Mouse (Mus musculus) limb, embryonic 12.5 days (tissue): Measurements from ENCODE around the gene Ptprg. TPM values are rescaled to one million over a fixed set of nuclear protein-coding genes. Genes with fewer than 3 reads are reported as not detected.

ENCODE experiments used
- ATAC-seq: fragments of 200-750 bp; cut with Nextera tagmentation; 2 replicates; pipeline ENCODE4 v1.8.0; 2017; ENCODE audit warnings: low read depth, moderate TSS enrichment; ENCODE audit not compliant: insufficient number of reproducible peaks, insufficient read depth, low FRiP score, low TSS enrichment
- H3K27ac ChIP-seq: fragments of 300-500 bp; sonication (generic); 2 replicates; pipeline ENCODE4 v1.5.1; 2016; ENCODE audit warnings: mild to moderate bottlenecking, moderate library complexity
- H3K27me3 ChIP-seq: fragments of 300-500 bp; sonication (generic); 2 replicates; pipeline ENCODE4 v1.6.1; 2016; ENCODE audit warnings: mild to moderate bottlenecking, moderate library complexity
- H3K36me3 ChIP-seq: fragments of 300-500 bp; sonication (generic); 2 replicates; pipeline ENCODE4 v1.6.1; 2016; ENCODE audit warnings: mild to moderate bottlenecking, moderate library complexity
- H3K4me1 ChIP-seq: fragments of 300-500 bp; sonication (generic); replicated peaks from 2 replicates; pipeline ENCODE4 v1.6.1; 2016
- H3K4me2 ChIP-seq: fragments of 300-500 bp; sonication (generic); 2 replicates; pipeline ENCODE4 v1.6.1; 2016; ENCODE audit warnings: mild to moderate bottlenecking, moderate library complexity
- H3K4me3 ChIP-seq: fragments of 300-500 bp; sonication (generic); replicated peaks from 2 replicates; pipeline ENCODE4 v1.5.1; 2016; ENCODE audit warnings: mild to moderate bottlenecking
- H3K9ac ChIP-seq: fragments of 300-500 bp; sonication (generic); replicated peaks from 2 replicates; pipeline ENCODE4 v1.6.1; 2016; ENCODE audit warnings: mild to moderate bottlenecking, moderate library complexity
- H3K9me3 ChIP-seq: fragments of 300-500 bp; sonication (generic); 2 replicates; pipeline ENCODE4 v1.6.1; 2016; ENCODE audit warnings: mild to moderate bottlenecking, moderate library complexity
- WGBS: fragments of 180-500 bp; shearing (Covaris S2); methylation state at CpG from one replicate; pipeline ENCODE4 v1.1.7; 2016; 5-methylcytosine and 5-hydroxymethylcytosine counted together
- polyA plus RNA-seq: library from polyadenylated mRNA; unstranded; fragments of >200 nt; fragmentation: Nextera tagmentation; extraction: Ambion mirVana; gene quantifications from 2 replicates; pipeline ENCODE4 v1.2.1, GENCODE M21; 2016

Ptprg gene
- 37.5 and 39.8 TPM in 2 replicates for polyA plus RNA-seq

GRCm38 (mm10) chr14:11553273-11553665 is at the start of gene Ptprg:
Ptprg (plus strand) TSS chr14:11553532.
- WGBS: under 1% methylated on average over 40 of the region's 40 CpGs
- peaks cover 23% of the 10 kb centered on the region for H3K4me1 ChIP-seq
- H3K36me3 ChIP-seq: peaks cover under 1% of the 10 kb centered on the region; the same call in 1 of the 2 replicates
- peak within 1 kb of the TSS; percentile 99 for H3K27ac ChIP-seq
- H3K9me3 ChIP-seq: no peaks in the 10 kb centered on the region
- peak within 1 kb of the TSS; percentile 79 for H3K4me3 ChIP-seq
- H3K9ac ChIP-seq: peak within 1 kb of the TSS; percentile 94
- no peaks in the 10 kb centered on the region for H3K27me3 ChIP-seq
- ATAC-seq: peak; percentile 89
- peak within 1 kb of the TSS; percentile 94 for H3K4me2 ChIP-seq

GRCm38 (mm10) chr14:11503803-11504365 is 49.4 kb upstream of the Ptprg start:
- no peaks in the 10 kb centered on the region for H3K36me3 ChIP-seq
- 33% methylated on average over 7 of the region's 7 CpGs for WGBS
- H3K9me3 ChIP-seq: no peaks in the 10 kb centered on the region
- H3K9ac ChIP-seq: no peak overlapping the region
- H3K27me3 ChIP-seq: no peaks in the 10 kb centered on the region
- peaks cover 12% of the 10 kb centered on the region for H3K4me1 ChIP-seq
- H3K27ac ChIP-seq: peak overlapping the region; percentile 31; the same call in 1 of the 2 replicates
- ATAC-seq: peak; percentile 76
- H3K4me3 ChIP-seq: no peak overlapping the region
- peak overlapping the region; percentile 4; the same call in 1 of the 2 replicates for H3K4me2 ChIP-seq

- Histone ChIP-seq H3K36me3 (no peaks in the 10 kb centered on the region), H3K4me3 (no peak overlapping the region), H3K4me2 (no peak overlapping the region), H3K27me3 (no peaks in the 10 kb centered on the region), H3K9ac (no peak overlapping the region), H3K9me3 (peaks cover 3% of the 10 kb centered on the region; the same call in 1 of the 2 replicates), H3K4me1 (no peaks in the 10 kb centered on the region), H3K27ac (no peak overlapping the region)
- ATAC-seq: no peak
- 70% methylated on average over 1 of the region's 1 CpGs for WGBS
These were observed 43.2 kb upstream of the Ptprg start for GRCm38 (mm10) chr14:11510173-11510572.

GRCm38 (mm10) chr14:11519171-11519570 is 34.2 kb upstream of the Ptprg start:
- Histone ChIP-seq H3K4me2 (no peak overlapping the region), H3K27ac (no peak overlapping the region), H3K4me1 (peaks cover 7% of the 10 kb centered on the region), H3K27me3 (no peaks in the 10 kb centered on the region), H3K9ac (no peak overlapping the region), H3K36me3 (no peaks in the 10 kb centered on the region), H3K9me3 (no peaks in the 10 kb centered on the region), H3K4me3 (no peak overlapping the region)
- no peak for ATAC-seq
- 91% methylated on average over 2 of the region's 2 CpGs for WGBS

- Histone ChIP-seq H3K27ac (no peak overlapping the region), H3K9ac (no peak overlapping the region), H3K9me3 (no peaks in the 10 kb centered on the region), H3K27me3 (no peaks in the 10 kb centered on the region), H3K4me2 (no peak overlapping the region), H3K36me3 (no peaks in the 10 kb centered on the region), H3K4me1 (peaks cover 7% of the 10 kb centered on the region), H3K4me3 (no peak overlapping the region)
- no peak for ATAC-seq
- 90% methylated on average over 3 of the region's 3 CpGs for WGBS
These were observed 30.3 kb upstream of the Ptprg start for GRCm38 (mm10) chr14:11523052-11523451.

- H3K4me2 ChIP-seq: no peak overlapping the region
- no peak overlapping the region for H3K4me3 ChIP-seq
- no peaks in the 10 kb centered on the region for H3K36me3 ChIP-seq
- no peaks in the 10 kb centered on the region for H3K27me3 ChIP-seq
- H3K4me1 ChIP-seq: peaks cover 7% of the 10 kb centered on the region; the same call in 1 of the 2 replicates
- H3K27ac ChIP-seq: no peak overlapping the region
- H3K9ac ChIP-seq: no peak overlapping the region
- ATAC-seq: no peak
- 86% methylated on average over 4 of the region's 4 CpGs for WGBS
- no peaks in the 10 kb centered on the region for H3K9me3 ChIP-seq
These were observed 23.7 kb upstream of the Ptprg start for GRCm38 (mm10) chr14:11529591-11529990.

GRCm38 (mm10) chr14:11534456-11534855 is 18.9 kb upstream of the Ptprg start:
- ATAC-seq: no peak

GRCm38 (mm10) chr14:11536121-11536520 is 17.2 kb upstream of the Ptprg start:
- Histone ChIP-seq H3K9ac (no peak overlapping the region), H3K4me1 (peaks cover 7% of the 10 kb centered on the region; the same call in 1 of the 2 replicates), H3K36me3 (no peaks in the 10 kb centered on the region), H3K9me3 (no peaks in the 10 kb centered on the region), H3K4me2 (no peak overlapping the region), H3K27me3 (no peaks in the 10 kb centered on the region), H3K4me3 (no peak overlapping the region), H3K27ac (no peak overlapping the region)
- no peak for ATAC-seq
- 80% methylated on average over 5 of the region's 5 CpGs for WGBS

More at GRCm38 (mm10) chr14:11534456-11534855, 18.9 kb upstream of the Ptprg start:
- Histone ChIP-seq H3K4me3 (no peak overlapping the region), H3K4me2 (no peak overlapping the region), H3K9ac (no peak overlapping the region), H3K4me1 (peaks cover 7% of the 10 kb centered on the region; the same call in 1 of the 2 replicates), H3K9me3 (no peaks in the 10 kb centered on the region), H3K27ac (no peak overlapping the region), H3K27me3 (no peaks in the 10 kb centered on the region), H3K36me3 (no peaks in the 10 kb centered on the region)
- 86% methylated on average over 1 of the region's 1 CpGs for WGBS

GRCm38 (mm10) chr14:11551892-11552291 is 1.4 kb upstream of the Ptprg start:
- H3K4me2 ChIP-seq: peak overlapping the region; percentile 94
- no peaks in the 10 kb centered on the region for H3K36me3 ChIP-seq
- H3K4me3 ChIP-seq: peak overlapping the region; percentile 79
- no peaks in the 10 kb centered on the region for H3K9me3 ChIP-seq
- no peak overlapping the region for H3K27ac ChIP-seq
- H3K4me1 ChIP-seq: peaks cover 19% of the 10 kb centered on the region
- H3K27me3 ChIP-seq: no peaks in the 10 kb centered on the region
- ATAC-seq: no peak
- H3K9ac ChIP-seq: no peak overlapping the region
- WGBS: 11% methylated on average over 11 of the region's 11 CpGs

GRCm38 (mm10) chr14:11552521-11553272 is 635 bp upstream of the Ptprg start:
- H3K27me3 ChIP-seq: no peaks in the 10 kb centered on the region
- under 1% methylated on average over 33 of the region's 33 CpGs for WGBS
- no peaks in the 10 kb centered on the region for H3K9me3 ChIP-seq
- H3K4me2 ChIP-seq: peak overlapping the region; percentile 94
- peak overlapping the region; percentile 79 for H3K4me3 ChIP-seq
- no peaks in the 10 kb centered on the region for H3K36me3 ChIP-seq
- H3K9ac ChIP-seq: peak overlapping the region; percentile 94
- peak overlapping the region; percentile 99 for H3K27ac ChIP-seq
- ATAC-seq: peak; percentile 12; the same call in 1 of the 2 replicates
- peaks cover 23% of the 10 kb centered on the region for H3K4me1 ChIP-seq

- H3K4me1 ChIP-seq: peaks cover 23% of the 10 kb centered on the region
- peak overlapping the region; percentile 94 for H3K9ac ChIP-seq
- H3K9me3 ChIP-seq: 0 out of 2 replicates have a peak, but pooled peaks cover 3% of the 10 kb centered on the region
- ATAC-seq: no peak
- H3K36me3 ChIP-seq: peaks cover 4% of the 10 kb centered on the region; the same call in 1 of the 2 replicates
- peak overlapping the region; percentile 94 for H3K4me2 ChIP-seq
- H3K27ac ChIP-seq: peak overlapping the region; percentile 99
- peak overlapping the region; percentile 79 for H3K4me3 ChIP-seq
- under 1% methylated on average over 57 of the region's 57 CpGs for WGBS
- H3K27me3 ChIP-seq: no peaks in the 10 kb centered on the region
These were observed 460 bp downstream of the Ptprg start for GRCm38 (mm10) chr14:11553679-11554305.
